ENCODE assay signal across 10 mouse cellular contexts in the genomic region with DNA sequence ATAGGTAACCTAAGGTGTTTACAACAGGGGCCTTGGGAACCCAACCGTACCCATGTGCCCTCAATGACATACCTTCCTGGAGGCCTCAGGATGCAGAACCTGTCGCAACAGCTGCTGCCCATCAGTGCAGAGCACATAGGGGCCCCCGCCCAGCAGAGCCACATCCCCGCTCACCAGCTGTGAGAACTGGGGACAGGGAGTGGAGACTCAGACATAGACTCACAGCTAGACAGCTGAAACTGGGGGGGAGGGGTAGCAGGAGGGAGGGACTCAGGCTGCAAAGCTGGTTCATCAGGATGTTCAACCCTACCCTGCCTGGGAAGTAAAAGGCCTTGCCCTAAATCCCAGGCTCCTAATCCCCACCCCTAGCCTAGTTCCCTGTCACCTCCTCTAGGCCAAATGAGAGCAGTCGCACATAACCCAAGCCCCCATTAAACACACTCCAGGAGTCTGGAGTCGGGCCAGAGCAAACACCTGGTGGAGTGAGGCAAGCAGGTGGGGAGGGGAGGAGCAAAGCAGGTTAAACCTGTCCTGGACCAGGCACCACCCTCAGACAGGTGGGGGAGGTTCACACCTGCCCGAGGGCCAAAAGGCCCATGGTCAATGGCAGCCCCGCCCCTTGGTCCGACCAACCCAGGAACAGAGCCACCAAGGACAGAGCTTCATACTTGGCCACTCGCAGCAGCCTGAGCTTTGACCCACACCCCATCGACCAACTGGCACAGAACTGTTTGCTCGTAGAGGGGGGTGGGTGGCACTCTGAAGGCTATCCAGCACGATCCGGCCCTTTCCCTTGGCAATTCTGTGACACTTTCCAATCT. TPM values are rescaled to one million over a fixed set of nuclear protein-coding genes. Genes with fewer than 3 reads are reported as not detected.
DNase-seq lines count a peak whose midpoint lies in the region; ATAC-seq lines count a peak whose summit lies in the region.
"Had no signal": no experiment of that assay in that cellular context is flagged by ENCODE, and none has a peak within 500 bp of the region (broad histone marks: within the 10 kb centered on the region; RNA-seq: fewer than 3 reads in every experiment).

No protein-coding gene starts in this region.

- peak overlapping the region; percentile 57; the same call in 1 of the 2 replicates for H3K4me3 ChIP-seq in hindbrain, embryonic 10.5 days
- no peak overlapping the region for H3K4me3 ChIP-seq in hindbrain, embryonic 11.5 days (ENCODE audit: low read depth, low read length)
- peak overlapping the region; percentile 54 for H3K4me3 ChIP-seq in liver, embryonic 15.5 days (replicated peaks)
- H3K4me3 ChIP-seq: heart, adult 2 months had no signal

- H3K27me3 ChIP-seq in hindbrain, embryonic 10.5 days (ENCODE audit: insufficient read depth, poor library complexity, severe bottlenecking) = peaks cover 79% of the 10 kb centered on the region
- peaks cover 52% of the 10 kb centered on the region for H3K27me3 ChIP-seq in hindbrain, embryonic 11.5 days (ENCODE audit: control insufficient read depth, insufficient read depth, low read length)
- H3K27me3 ChIP-seq in liver, embryonic 15.5 days = peaks cover 69% of the 10 kb centered on the region
- H3K27me3 ChIP-seq: Patski had no signal

- 22% methylated on average over 14 of the region's 14 CpGs for WGBS in hindbrain, embryonic 10.5 days
- 20% methylated on average over 14 of the region's 14 CpGs for WGBS in hindbrain, embryonic 11.5 days
- 33% methylated on average over 14 of the region's 14 CpGs for WGBS in liver, embryonic 15.5 days (ENCODE audit: insufficient replicate concordance)

- DNase-seq in hindbrain, embryonic 10.5 days (ENCODE audit: low spot score) = peak; percentile 16
- no peak for DNase-seq in hindbrain, embryonic 11.5 days (ENCODE audit: low spot score)
- DNase-seq in kidney, adult 11 months = peak; percentile 99
- peak; percentile 73 for DNase-seq in urinary bladder, adult 2 months (ENCODE audit: low spot score)
- DNase-seq in layer of hippocampus, postnatal 36 days = no peak
- DNase-seq in spleen, adult 12 weeks (ENCODE audit: low spot score) = no peak
- no peak for DNase-seq in gastrocnemius, postnatal 10 days

- peaks cover 35% of the 10 kb centered on the region for H3K36me3 ChIP-seq in hindbrain, embryonic 10.5 days
- no peaks in the 10 kb centered on the region for H3K36me3 ChIP-seq in hindbrain, embryonic 11.5 days (ENCODE audit: control insufficient read depth, insufficient read depth, low read length)
- peaks cover 34% of the 10 kb centered on the region for H3K36me3 ChIP-seq in liver, embryonic 15.5 days (replicated peaks)

- no peak overlapping the region for H3K9ac ChIP-seq in hindbrain, embryonic 11.5 days (ENCODE audit: low read depth, low read length)
- no peak overlapping the region for H3K9ac ChIP-seq in liver, embryonic 15.5 days

- H3K4me1 ChIP-seq in hindbrain, embryonic 10.5 days (replicated peaks) = peaks cover 41% of the 10 kb centered on the region
- peaks cover 11% of the 10 kb centered on the region for H3K4me1 ChIP-seq in hindbrain, embryonic 11.5 days (replicated peaks; ENCODE audit: control insufficient read depth, insufficient read depth, low read length)
- peaks cover 45% of the 10 kb centered on the region for H3K4me1 ChIP-seq in liver, embryonic 15.5 days (replicated peaks)

- H3K9me3 ChIP-seq in hindbrain, embryonic 10.5 days = no peaks in the 10 kb centered on the region
- no peaks in the 10 kb centered on the region for H3K9me3 ChIP-seq in hindbrain, embryonic 11.5 days (ENCODE audit: control insufficient read depth, low read length)
- H3K9me3 ChIP-seq in liver, embryonic 15.5 days (replicated peaks) = no peaks in the 10 kb centered on the region

- no peak overlapping the region for H3K27ac ChIP-seq in hindbrain, embryonic 10.5 days
- no peak overlapping the region for H3K27ac ChIP-seq in hindbrain, embryonic 11.5 days (ENCODE audit: low read depth, low read length)
- H3K27ac ChIP-seq in liver, embryonic 15.5 days (replicated peaks) = peak overlapping the region; percentile 77
- H3K27ac ChIP-seq: heart, adult 2 months had no signal

- no peak for ATAC-seq in hindbrain, embryonic 11.5 days (ENCODE audit: low FRiP score)
- ATAC-seq in liver, embryonic 15.5 days (ENCODE audit: insufficient read depth) = peak; percentile 69
- ATAC-seq: Patski had no signal

- no peak overlapping the region for H3K4me2 ChIP-seq in hindbrain, embryonic 11.5 days (replicated peaks; ENCODE audit: low read depth, low read length)
- peak overlapping the region; percentile 58 for H3K4me2 ChIP-seq in liver, embryonic 15.5 days

RNA-seq across cellular contexts. Expression of gene Esrp2, which starts 1.8 kb away (rescaled TPM):
- 2.5 and 3.3 TPM in 2 replicates for polyA plus RNA-seq in hindbrain, embryonic 10.5 days (2016; fragmentation: Nextera tagmentation; extraction: Ambion mirVana)
- 1.5 and 2.1 TPM in 2 replicates for polyA plus RNA-seq in hindbrain, embryonic 11.5 days (2014; fragmentation: Nextera tagmentation; extraction: Ambion mirVana)
- polyA plus RNA-seq in liver, embryonic 15.5 days (2015; fragmentation: Nextera tagmentation; extraction: Ambion mirVana) = 13.3 and 17.0 TPM in 2 replicates
- 57.5 and 70.1 TPM in 2 replicates for polyA plus RNA-seq in urinary bladder, adult 2 months (2012; rRNA removed)
- not detected for total RNA-seq in layer of hippocampus, postnatal 36 days (2021)
- total RNA-seq in gastrocnemius, postnatal 10 days (2021) = under 1 TPM in 1 of 2 experiments, not detected in 1; 0.07 TPM

RNA-seq across cellular contexts. Expression of gene Pla2g15, which starts 15.2 kb away (rescaled TPM):
- 15.0 and 16.1 TPM in 2 replicates for polyA plus RNA-seq in hindbrain, embryonic 10.5 days (2016; fragmentation: Nextera tagmentation; extraction: Ambion mirVana)
- 4.4 and 5.2 TPM in 2 replicates for polyA plus RNA-seq in hindbrain, embryonic 11.5 days (2014; fragmentation: Nextera tagmentation; extraction: Ambion mirVana)
- polyA plus RNA-seq in liver, embryonic 15.5 days (2015; fragmentation: Nextera tagmentation; extraction: Ambion mirVana) = 7.8 and 8.7 TPM in 2 replicates
- 13.5 and 18.5 TPM in 2 replicates for polyA plus RNA-seq in urinary bladder, adult 2 months (2012; rRNA removed)
- 10 to 100 TPM; 23.8 to 26.0 TPM for total RNA-seq in layer of hippocampus, postnatal 36 days (2021)
- total RNA-seq in gastrocnemius, postnatal 10 days (2021) = 1 to 10 TPM; 4.7 to 6.6 TPM

RNA-seq across cellular contexts. Expression of gene Slc7a6, which starts 33.7 kb away (rescaled TPM):
- polyA plus RNA-seq in hindbrain, embryonic 10.5 days (2016; fragmentation: Nextera tagmentation; extraction: Ambion mirVana) = 66.1 and 71.9 TPM in 2 replicates
- 84.4 and 88.9 TPM in 2 replicates for polyA plus RNA-seq in hindbrain, embryonic 11.5 days (2014; fragmentation: Nextera tagmentation; extraction: Ambion mirVana)
- 5.1 and 6.0 TPM in 2 replicates for polyA plus RNA-seq in liver, embryonic 15.5 days (2015; fragmentation: Nextera tagmentation; extraction: Ambion mirVana)
- 36.0 and 45.0 TPM in 2 replicates for polyA plus RNA-seq in urinary bladder, adult 2 months (2012; rRNA removed)
- total RNA-seq in layer of hippocampus, postnatal 36 days (2021) = 10 to 100 TPM; 22.2 to 32.7 TPM
- total RNA-seq in gastrocnemius, postnatal 10 days (2021) = 10 to 100 TPM in 1 of 2 experiments, 1 to 10 TPM in 1; 5.8 to 11.0 TPM

Comparison
In these comparisons a context has a peak if more than half of its experiments do, and no peak if none do; other contexts are left out.
1. DNase-seq: peak in hindbrain, embryonic 10.5 days (single experiment), kidney, adult 11 months (single experiment) and urinary bladder, adult 2 months (single experiment); none in hindbrain, embryonic 11.5 days (single experiment), layer of hippocampus, postnatal 36 days (0 of 2), spleen, adult 12 weeks (single experiment) and gastrocnemius, postnatal 10 days (single experiment).